Mouse (Mus musculus) liver, adult 2 months (tissue): ENCODE measurements around the gene Elmo3.

Experiments
- CTCF ChIP-seq: fragments of 200-500 bp; IDR thresholded peaks from 2 replicates; pipeline ENCODE4 v1.5.1; 2011; ENCODE audit warnings: low read depth, low read length, control low read depth
- POLR2A ChIP-seq: fragments of 200-500 bp; IDR thresholded peaks from 2 replicates; pipeline ENCODE4 v1.6.1; 2011; ENCODE audit warnings: low read length, control low read depth; ENCODE audit not compliant: insufficient read depth; ENCODE audit errors: extremely low read depth

DNA sequence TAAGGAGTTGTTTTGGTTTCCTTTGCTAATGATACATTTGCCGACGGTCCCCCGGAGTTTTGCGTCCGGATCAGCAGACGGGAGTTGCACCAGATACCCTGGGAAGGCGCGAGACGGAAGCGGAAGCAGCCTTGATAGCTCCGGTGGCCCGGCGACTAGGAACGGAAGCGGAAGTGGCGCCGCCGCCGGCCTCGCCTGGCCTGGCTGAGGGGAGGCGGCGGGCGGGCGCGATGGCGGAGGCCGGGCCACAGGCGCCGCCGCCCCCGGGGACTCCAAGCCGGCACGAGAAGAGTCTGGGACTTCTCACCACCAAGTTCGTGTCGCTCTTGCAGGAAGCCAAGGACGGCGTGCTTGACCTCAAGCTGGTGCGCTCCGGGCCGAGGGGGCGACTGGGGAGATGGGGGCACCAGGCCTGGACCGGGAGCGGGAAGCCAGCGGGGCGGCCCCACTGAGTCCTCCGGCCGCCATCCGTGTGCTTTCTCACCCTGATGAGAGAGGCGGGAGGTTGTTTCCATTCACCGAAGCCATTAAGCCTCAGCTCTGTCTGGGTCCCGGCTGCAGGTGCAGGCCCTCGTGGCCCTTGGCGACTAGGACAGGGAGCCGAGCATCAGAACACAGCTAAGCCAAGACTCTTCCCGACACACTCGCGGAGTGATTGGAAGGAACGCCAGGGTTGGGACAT lies 7.7 kb upstream of the Elmo3 start, which contains the start of gene E2f4:
- TF ChIP-seq POLR2A, result 0 out of 2 replicates have a peak, but pooled peaks have one; percentile 52
- no peak for TF ChIP-seq CTCF
